Mouse (Mus musculus) liver, postnatal 0 days (tissue): ENCODE results near the gene Zfp423.

Source experiments
- CTCF ChIP-seq: sonication (generic); IDR thresholded peaks from 2 replicates; pipeline ENCODE4 v1.5.1; 2016; ENCODE audit warnings: antibody characterized with exemption, low read depth
- EP300 ChIP-seq: IDR thresholded peaks from 2 replicates; pipeline ENCODE4 v1.6.1; 2016; ENCODE audit warnings: antibody characterized with exemption, low read depth, mild to moderate bottlenecking

DNA sequence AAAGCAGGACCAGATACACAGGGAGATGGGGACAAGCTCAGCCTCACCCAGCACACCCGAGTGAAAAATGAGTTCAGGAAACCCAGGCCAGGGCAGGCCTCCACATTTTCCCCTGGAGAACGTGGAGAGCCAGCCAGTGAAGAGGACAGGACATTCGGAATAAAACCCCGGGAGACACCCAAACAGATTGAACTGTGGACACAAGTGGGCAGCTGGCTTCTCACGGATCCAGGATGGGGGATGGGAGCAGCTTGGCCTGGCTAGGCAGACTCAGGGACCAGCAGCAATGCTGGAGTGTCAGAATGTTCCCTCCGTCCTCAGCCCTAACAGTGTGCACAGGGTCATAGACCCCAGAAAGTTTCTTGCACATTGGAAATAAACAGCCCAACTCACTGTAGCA is 18.7 kb downstream of the Zfp423 start:
- TF ChIP-seq CTCF (no peak), EP300 (no peak)
